Mouse (Mus musculus) spleen, postnatal 10 days (tissue): Measurements from ENCODE around the gene Vmn2r96.
A peak's percentile ranks its signal among the peaks of the same experiment; 100 is the strongest.
"Not testable (repeated sequence)": the region's sequence is repeated elsewhere in the genome, so short reads cannot be mapped to it uniquely, and the experiment has no call there.

ENCODE experiments used
- DNase-seq, 2 experiments: peaks; one replicate each; pipeline ENCODE4 v3.0.0; 2021 to 2022; ENCODE audit warnings: low spot score in 2 of 2

Gene Vmn2r96

DNA sequence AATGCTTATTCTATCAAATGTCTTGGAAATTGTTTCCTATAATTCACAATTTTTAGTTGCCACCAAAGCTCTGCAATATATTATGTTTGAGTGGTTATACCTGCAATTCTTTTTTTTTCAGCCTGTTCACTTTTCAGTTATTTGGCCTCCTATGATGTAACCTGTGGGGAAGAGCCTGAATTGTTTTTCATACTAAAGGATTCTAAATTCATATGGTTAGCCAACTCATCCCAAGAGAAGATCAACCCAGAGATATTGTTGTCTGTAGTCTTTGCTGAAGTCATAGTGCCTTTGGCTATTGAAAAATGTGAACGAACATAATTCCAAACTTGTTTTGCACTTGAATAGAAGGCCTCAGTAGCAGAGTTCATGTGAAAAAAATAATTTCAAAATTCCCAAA, at the start of gene Vmn2r96:
Vmn2r96 (plus strand) TSS at position 301 of the 400 bp plus-strand sequence.
- not testable (repeated sequence) for DNase-seq

DNA sequence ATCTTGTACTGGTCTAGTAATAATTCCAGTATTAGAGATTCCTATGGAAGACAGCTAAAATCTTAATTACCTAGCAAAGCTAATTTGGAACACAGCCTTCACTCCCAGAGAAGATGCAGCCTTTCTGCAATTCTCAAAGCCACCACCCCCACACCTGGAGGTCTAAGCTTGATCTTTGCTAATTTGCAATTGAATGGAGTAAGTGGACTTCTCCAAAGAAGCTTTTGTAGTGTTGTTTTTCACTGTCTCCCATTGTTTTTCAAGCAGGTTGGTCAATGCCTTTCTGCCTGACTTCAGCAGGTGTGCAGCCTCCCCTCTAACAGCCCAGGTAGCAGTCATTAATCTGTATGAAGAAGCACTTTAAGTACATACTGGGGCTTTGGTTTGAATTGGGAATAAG, 49.6 kb upstream of the Vmn2r96 start:
- no peak for DNase-seq

DNA sequence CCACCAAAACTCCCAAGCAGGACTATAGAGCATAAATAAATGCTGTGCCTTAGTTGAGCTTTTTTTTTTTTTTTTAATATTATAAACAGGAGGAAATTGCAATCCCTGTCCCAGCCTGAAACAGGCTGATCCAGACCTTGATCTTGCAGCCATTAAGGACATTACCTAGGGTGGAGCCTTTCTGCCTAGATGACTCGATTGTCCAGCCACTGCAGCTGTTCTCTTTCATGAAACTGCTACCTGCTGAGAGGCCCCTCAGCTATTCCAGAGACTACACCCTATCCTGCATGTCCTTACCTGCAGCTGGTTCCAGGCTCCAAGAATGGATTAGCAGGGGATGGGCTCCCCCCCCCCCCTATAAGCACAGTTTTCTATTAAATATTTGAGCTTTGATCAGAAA, 49.0 kb upstream of the Vmn2r96 start:
- DNase-seq: no peak

DNA sequence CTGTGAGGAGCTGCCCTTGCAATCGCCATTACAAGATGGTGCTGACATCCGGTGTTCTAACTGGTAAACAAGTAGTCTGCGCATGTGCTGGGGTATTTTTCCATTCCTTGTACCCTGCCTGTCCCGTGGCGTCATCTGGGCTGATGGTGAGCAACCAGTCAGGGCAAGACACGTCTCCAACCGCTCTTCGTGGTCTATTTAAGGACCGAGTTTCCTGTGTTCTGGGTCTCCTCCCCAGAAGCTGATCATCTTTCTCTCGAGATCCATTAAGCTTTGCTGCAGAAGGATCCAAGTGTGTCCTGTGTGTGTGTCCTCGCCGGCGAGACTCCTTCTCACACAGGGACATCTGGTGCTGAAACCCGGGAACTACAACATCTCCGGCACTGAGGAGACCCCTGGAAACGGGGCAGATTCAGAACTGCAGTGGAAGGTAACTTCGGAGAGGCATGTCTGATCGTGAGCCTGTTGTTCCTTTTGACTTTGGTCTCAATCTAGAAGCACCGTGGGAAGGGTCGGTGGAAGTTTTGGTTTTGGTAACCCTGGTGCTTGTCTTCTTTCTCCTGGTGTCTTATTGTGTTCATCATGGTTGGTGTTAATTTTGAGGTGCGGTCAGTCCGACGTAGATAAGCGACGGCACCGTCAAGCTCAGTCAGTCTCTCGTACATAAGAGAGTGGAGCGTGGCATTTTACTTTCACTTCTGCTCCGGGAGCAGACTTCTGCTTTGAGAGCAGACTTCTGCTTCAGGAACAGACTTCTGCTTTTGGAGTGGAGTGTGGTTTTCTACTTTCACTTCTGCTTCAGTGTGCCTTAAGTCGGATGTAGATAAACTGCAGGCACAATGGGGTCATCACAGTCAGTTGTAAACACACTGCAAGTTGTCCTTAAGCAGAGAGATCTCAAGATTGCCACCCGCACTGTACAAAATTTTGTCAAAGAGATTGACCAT, 14.5 kb upstream of the Vmn2r96 start:
- DNase-seq: peak in 1 of 2 experiments; percentile 18

DNA sequence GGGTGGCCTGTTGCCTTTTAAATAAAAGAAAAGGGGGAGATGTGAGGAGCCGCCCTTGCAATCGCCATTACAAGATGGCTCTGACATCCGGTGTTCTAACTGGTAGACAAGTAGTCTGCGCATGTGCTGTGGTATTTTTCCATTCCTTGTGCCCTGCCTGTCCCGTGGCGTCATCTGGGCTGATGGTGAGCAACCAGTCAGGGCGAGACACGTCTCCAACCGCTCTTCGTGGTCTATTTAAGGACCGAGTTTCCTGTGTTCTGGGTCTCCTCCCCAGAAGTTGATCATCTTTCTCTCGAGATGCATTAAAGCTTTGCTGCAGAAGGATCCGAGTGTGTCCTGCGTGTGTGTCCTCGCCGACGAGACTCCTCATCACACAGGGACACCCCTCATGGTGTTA, 6.8 kb upstream of the Vmn2r96 start:
- DNase-seq: not testable (repeated sequence)

DNA sequence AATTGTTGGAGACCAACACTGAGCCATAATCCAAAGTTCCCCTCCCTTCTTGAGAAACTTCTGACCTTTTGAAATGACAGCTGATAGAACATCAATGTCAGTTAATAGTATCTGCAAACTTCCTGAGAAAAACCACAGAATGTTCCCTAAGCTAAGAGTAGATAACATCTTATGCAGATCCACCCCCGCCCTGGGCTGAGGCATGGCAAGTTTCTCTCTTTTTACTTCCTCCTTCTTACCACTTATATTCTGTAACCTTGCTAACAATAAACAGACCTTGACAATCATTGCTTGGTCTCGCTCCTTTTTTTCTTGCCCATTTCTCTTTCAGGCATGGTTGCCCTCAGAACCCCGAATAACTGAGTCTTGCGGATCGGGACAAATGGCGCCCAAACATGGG, 42.2 kb downstream of the Vmn2r96 start:
- DNase-seq: not testable (repeated sequence)

DNA sequence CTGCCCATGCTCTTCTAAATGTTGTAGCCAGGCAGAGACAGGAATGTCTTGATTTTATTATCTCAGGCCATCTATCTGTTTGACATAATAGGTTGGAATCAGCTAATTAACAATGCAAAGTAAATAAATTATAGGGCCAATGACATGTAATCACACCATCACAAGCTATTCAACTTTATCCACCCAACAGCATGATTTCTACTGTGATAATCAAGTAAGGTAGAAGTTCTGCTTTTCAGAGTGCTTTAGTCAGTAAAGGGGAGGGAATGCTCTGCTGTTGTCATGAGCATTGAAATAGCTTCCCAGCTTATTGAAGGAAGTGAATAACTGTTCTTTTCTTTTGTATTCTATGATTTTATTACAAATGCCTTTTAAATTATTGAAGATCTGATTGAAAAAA, 53.6 kb downstream of the Vmn2r96 start:
- DNase-seq: no peak
